Mouse (Mus musculus) kidney, adult 2 months (tissue): Measurements from ENCODE around the gene Cda.

Experiments used
- CTCF ChIP-seq: fragments of 200-500 bp; conservative IDR thresholded peaks from 2 replicates; pipeline ENCODE4 v1.5.1; 2011; ENCODE audit warnings: low read depth, mild to moderate bottlenecking, control low read depth, low read length, moderate library complexity, mixed read lengths; ENCODE audit not compliant: insufficient read depth, insufficient read length
- POLR2A ChIP-seq: fragments of 200-500 bp; IDR thresholded peaks from one replicate; pipeline ENCODE4 v1.6.1; 2011; ENCODE audit warnings: low read depth, low read length, control low read depth

DNA sequence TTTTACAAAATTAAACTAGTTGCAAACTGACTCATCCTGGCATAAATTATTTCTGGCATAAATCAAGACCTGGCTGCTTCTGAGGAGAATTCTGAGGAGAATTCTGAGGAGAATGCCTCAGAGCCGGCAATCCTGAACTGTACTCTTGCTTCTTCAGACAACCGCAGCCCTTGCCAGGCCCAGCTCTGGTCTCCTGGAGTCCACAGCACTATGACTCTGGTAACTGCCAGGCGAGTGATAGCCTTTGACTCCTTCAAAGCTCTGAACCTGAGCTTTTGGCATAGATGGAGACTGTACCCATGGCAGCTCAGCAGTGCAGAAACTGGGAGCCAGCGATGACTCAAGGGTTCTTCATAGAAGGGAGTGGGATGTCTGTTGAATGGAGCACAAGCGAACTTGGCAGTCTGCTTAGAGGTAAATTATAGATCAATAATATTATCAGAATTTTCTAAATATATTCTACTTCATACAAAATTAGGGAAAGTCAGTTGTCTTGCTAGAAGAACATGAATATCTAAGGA, 3.3 kb upstream of the Cda start:
- TF ChIP-seq CTCF (no peak), POLR2A (no peak)
